Mouse (Mus musculus) embryonic facial prominence, embryonic 11.5 days (tissue): ENCODE measurements around the gene Fstl4. TPM values are rescaled to one million over a fixed set of nuclear protein-coding genes. Genes with fewer than 3 reads are reported as not detected.

Experiments used
- ATAC-seq: fragments of 200-750 bp; cut with Nextera tagmentation; replicated peaks from 2 replicates; pipeline ENCODE4 v1.8.0; 2017; ENCODE audit warnings: low read depth; ENCODE audit not compliant: insufficient number of reproducible peaks, low FRiP score, low TSS enrichment
- DNase-seq: peaks from one replicate; pipeline ENCODE4 v3.0.0-alpha.2; 2015; ENCODE audit warnings: low spot score
- H3K27ac ChIP-seq: fragments of 300-500 bp; sonication (generic); replicated peaks from 2 replicates; pipeline ENCODE4 v1.5.1; 2014; ENCODE audit warnings: mild to moderate bottlenecking, low read depth, low read length, control low read depth
- H3K27me3 ChIP-seq: fragments of 300-500 bp; sonication (generic); 2 replicates; pipeline ENCODE4 v1.6.1; 2014; ENCODE audit warnings: mild to moderate bottlenecking, low read length, moderate library complexity, mixed read lengths; ENCODE audit not compliant: control insufficient read depth, insufficient read depth
- H3K36me3 ChIP-seq: fragments of 300-500 bp; sonication (generic); replicated peaks from 2 replicates; pipeline ENCODE4 v1.6.1; 2014; ENCODE audit warnings: low read depth, mild to moderate bottlenecking, low read length, moderate library complexity, mixed read lengths; ENCODE audit not compliant: control insufficient read depth, insufficient read depth
- H3K4me1 ChIP-seq: fragments of 300-500 bp; sonication (generic); 2 replicates; pipeline ENCODE4 v1.6.1; 2014; ENCODE audit warnings: low read length, mixed read lengths; ENCODE audit not compliant: control insufficient read depth, insufficient read depth
- H3K4me2 ChIP-seq: fragments of 300-500 bp; sonication (generic); 2 replicates; pipeline ENCODE4 v1.6.1; 2014; ENCODE audit warnings: low read depth, mild to moderate bottlenecking, control low read depth, low read length, moderate library complexity
- H3K4me3 ChIP-seq: fragments of 300-500 bp; sonication (generic); 2 replicates; pipeline ENCODE4 v1.5.1; 2014; ENCODE audit warnings: low read depth, low read length, control low read depth
- H3K9ac ChIP-seq: fragments of 300-500 bp; sonication (generic); replicated peaks from 2 replicates; pipeline ENCODE4 v1.6.1; 2014; ENCODE audit warnings: mild to moderate bottlenecking, control low read depth, low read length
- H3K9me3 ChIP-seq: fragments of 300-500 bp; sonication (generic); replicated peaks from 2 replicates; pipeline ENCODE4 v1.6.1; 2016; ENCODE audit warnings: mild to moderate bottlenecking, low read length, inconsistent platforms, mixed read lengths; ENCODE audit not compliant: control insufficient read depth
- WGBS: fragments of 180-500 bp; shearing (Covaris S2); extraction: QIAGEN DNeasy Blood & Tissue Kit; methylation state at CpG from one replicate; pipeline ENCODE4 v1.1.7; 2014; 5-methylcytosine and 5-hydroxymethylcytosine counted together
- polyA plus RNA-seq: library from polyadenylated mRNA; unstranded; fragments of >200 nt; fragmentation: Nextera tagmentation; extraction: Ambion mirVana; gene quantifications from 2 replicates; pipeline ENCODE4 v1.2.1, GENCODE M21; 2014

Gene Fstl4
- polyA plus RNA-seq, 1 experiment from 2014 or later = 1.0 TPM

DNA sequence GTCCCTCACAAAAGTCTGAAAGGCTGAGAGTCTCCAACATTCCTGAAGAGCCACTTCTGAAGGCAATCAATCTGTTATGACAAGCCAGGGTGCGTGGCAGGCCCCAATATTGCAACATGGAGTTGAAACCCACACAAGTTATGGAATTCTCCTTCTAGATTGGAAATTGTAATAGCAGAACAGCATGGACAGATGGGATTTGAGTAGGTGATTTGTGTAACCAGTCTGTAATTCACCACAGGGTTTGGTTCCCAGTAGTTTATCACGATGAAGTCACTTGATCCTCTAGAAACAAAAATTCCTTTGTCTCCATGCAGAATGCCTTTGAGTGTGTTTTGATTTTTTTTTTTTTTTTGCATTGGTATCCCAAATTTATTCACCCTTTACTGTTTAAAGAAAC is 159.8 kb downstream of the Fstl4 start:
- WGBS = 68% methylated on average over 2 of the region's 2 CpGs
- no peak overlapping the region for H3K27ac ChIP-seq
- no peak overlapping the region for H3K4me2 ChIP-seq
- H3K9me3 ChIP-seq = no peaks in the 10 kb centered on the region
- H3K27me3 ChIP-seq = no peaks in the 10 kb centered on the region
- H3K4me1 ChIP-seq = no peaks in the 10 kb centered on the region
- DNase-seq (no peak), ATAC-seq (no peak)
- H3K36me3 ChIP-seq = no peaks in the 10 kb centered on the region
- no peak overlapping the region for H3K4me3 ChIP-seq
- H3K9ac ChIP-seq = no peak overlapping the region

DNA sequence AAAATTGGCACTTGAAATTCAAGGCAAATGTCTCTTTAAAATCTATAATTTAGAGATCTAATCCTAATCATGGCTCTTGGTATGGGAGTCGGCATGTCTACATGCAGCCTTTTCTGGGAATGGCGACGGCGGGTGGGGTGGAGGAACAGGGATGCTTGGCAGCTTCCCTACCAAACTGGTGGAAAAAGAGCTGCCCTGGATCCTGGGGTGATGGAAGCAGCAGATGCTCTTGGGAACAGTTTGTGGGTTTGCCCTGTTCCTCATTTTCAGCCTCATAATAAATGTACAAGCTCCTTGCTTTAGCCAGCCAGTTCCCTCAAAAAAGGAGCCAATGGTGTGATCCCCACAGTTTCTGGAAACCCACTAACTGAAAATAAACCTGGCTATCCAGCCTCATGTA is 163.9 kb downstream of the Fstl4 start:
- no peak overlapping the region for H3K4me2 ChIP-seq
- H3K4me1 ChIP-seq = no peaks in the 10 kb centered on the region
- no peak for ATAC-seq
- H3K9me3 ChIP-seq = no peaks in the 10 kb centered on the region
- H3K4me3 ChIP-seq = no peak overlapping the region
- no peak for DNase-seq
- H3K27ac ChIP-seq = no peak overlapping the region
- no peak overlapping the region for H3K9ac ChIP-seq
- H3K27me3 ChIP-seq = no peaks in the 10 kb centered on the region
- 89% methylated on average over 4 of the region's 4 CpGs for WGBS
- no peaks in the 10 kb centered on the region for H3K36me3 ChIP-seq

DNA sequence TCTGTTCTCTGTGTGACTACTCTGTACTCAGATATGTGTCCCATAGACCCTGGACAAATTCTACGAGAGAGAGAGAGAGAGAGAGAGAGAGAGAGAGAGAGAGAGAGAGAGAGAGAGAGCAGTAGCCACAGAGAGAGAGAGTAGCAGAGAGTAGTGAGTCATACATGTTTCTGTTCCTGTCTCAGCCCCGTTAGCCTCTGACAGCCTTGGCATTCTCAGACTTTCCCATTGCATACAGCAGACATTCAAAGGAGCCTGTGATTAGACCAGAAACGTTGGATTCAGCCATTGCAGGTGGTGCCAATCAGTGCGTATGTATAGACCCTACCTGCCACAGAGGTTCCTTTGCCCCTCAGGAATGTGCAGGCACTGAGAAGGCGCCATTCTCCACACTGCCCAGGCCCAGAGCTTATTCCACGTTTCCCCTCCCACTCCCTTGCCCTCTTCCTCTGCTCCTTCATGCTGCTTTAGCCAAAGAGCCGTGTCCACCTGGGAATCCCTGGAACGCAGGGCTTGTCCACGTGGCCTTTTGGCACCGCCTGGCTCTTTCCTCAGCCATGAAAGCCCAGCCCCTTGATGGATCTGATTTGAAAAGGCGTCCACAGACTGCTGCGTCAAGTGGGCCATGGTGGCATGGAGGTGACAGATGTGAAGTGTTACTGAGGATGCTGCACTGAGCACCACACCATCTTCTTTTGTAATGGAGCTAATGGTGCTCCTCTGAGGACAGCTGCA is 175.1 kb downstream of the Fstl4 start:
- no peak overlapping the region for H3K9ac ChIP-seq
- no peaks in the 10 kb centered on the region for H3K9me3 ChIP-seq
- WGBS = 71% methylated on average over 12 of the region's 12 CpGs
- ATAC-seq (no peak), DNase-seq (no peak)
- H3K4me1 ChIP-seq = no peaks in the 10 kb centered on the region
- no peak overlapping the region for H3K27ac ChIP-seq
- no peak overlapping the region for H3K4me3 ChIP-seq
- H3K36me3 ChIP-seq = no peaks in the 10 kb centered on the region
- H3K4me2 ChIP-seq = no peak overlapping the region
- H3K27me3 ChIP-seq = no peaks in the 10 kb centered on the region

DNA sequence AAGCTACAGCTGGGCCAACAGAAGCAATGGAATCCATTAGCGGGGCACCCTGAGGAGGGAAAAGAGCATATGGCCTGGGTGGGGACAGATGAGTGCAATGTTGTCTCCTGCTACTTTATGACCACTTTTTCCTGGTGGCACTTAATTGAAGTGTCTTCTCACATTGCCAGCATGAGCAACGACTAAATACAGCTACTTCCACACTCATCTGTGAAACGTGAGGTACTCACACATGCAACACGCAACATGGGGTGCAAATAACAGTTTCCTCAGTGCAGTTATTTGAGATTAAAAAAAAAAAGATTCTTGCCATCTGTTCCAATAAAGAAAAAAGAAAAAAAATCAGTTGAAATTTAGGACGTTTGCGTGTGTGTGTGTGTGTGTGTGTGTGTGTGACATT is 178.5 kb downstream of the Fstl4 start:
- Histone ChIP-seq H3K4me2 (no peak overlapping the region), H3K36me3 (no peaks in the 10 kb centered on the region), H3K27ac (no peak overlapping the region), H3K4me1 (no peaks in the 10 kb centered on the region), H3K9ac (no peak overlapping the region), H3K9me3 (no peaks in the 10 kb centered on the region), H3K4me3 (no peak overlapping the region), H3K27me3 (no peaks in the 10 kb centered on the region)
- no peak for ATAC-seq
- DNase-seq = no peak
- WGBS = 90% methylated on average over 6 of the region's 6 CpGs

DNA sequence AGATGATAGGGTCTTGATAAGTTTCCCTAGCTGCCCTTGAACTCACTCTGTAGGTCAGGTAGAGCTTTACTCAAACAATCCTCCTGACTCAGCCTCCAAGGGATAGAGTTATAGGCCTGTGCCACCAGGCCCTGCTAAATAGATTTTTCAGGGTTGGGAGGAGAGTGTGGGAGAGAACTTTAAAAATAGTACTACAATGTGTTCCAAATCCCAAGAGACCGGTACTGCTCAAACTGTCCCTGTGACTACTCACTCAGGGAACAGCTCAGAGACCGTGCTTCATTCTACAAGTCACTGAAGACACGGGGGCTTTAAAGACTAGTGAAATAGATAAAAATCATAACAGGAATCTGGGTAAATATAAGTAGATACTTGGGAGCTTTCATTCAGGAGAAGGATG is 190.6 kb downstream of the Fstl4 start:
- WGBS = 92% methylated on average over 3 of the region's 3 CpGs
- Histone ChIP-seq H3K9ac (no peak overlapping the region), H3K27ac (no peak overlapping the region), H3K4me2 (no peak overlapping the region), H3K4me3 (no peak overlapping the region), H3K36me3 (no peaks in the 10 kb centered on the region), H3K9me3 (no peaks in the 10 kb centered on the region), H3K27me3 (no peaks in the 10 kb centered on the region), H3K4me1 (no peaks in the 10 kb centered on the region)
- DNase-seq = no peak
- ATAC-seq = no peak

DNA sequence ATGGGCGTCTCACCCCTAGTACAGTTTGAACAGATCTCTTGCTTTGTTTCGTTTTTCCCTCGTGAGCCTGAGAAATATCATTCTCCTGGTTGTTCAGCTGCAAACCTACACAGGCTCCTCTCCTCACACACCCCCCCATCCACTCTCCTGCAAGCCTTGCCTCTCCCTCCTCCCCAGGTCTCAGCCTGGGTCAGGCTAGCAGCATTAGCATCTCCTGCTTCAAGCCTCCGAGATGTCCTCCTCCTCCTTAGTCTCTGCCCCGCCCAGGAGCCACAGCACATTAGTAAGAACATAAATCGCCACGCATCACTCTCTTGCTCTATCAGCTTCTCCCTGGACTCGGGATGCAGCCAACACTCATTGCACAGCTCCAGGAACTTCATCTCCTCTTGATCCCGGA is 204.4 kb downstream of the Fstl4 start:
- DNase-seq = no peak
- H3K9ac ChIP-seq = no peak overlapping the region
- H3K9me3 ChIP-seq = no peaks in the 10 kb centered on the region
- no peak overlapping the region for H3K4me3 ChIP-seq
- ATAC-seq = no peak
- H3K27ac ChIP-seq = no peak overlapping the region
- no peaks in the 10 kb centered on the region for H3K27me3 ChIP-seq
- no peak overlapping the region for H3K4me2 ChIP-seq
- WGBS = 74% methylated on average over 9 of the region's 9 CpGs
- no peaks in the 10 kb centered on the region for H3K36me3 ChIP-seq
- H3K4me1 ChIP-seq = no peaks in the 10 kb centered on the region

DNA sequence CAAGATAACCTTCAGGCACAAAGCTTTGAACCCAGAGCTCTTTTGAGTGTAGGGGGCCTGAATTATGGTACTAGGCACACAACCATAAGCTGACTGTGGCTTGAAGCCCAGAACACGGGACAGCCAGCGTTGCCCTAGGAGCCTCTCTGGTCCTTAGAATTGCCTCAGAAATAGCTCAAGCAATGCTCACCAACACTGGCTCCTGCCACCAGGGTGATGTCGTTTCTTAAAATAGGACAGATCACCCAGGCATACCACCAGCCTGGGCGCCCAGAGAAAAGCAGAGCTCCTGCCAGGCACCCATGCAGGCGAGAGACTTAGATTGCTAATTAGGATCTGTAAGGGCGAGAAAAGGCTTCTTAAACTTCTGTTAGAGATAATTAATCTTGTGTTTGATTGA is 206.0 kb downstream of the Fstl4 start:
- Histone ChIP-seq H3K9me3 (no peaks in the 10 kb centered on the region), H3K4me2 (no peak overlapping the region), H3K4me3 (no peak overlapping the region), H3K27ac (no peak overlapping the region), H3K4me1 (no peaks in the 10 kb centered on the region), H3K9ac (no peak overlapping the region), H3K36me3 (no peaks in the 10 kb centered on the region), H3K27me3 (no peaks in the 10 kb centered on the region)
- WGBS = 82% methylated on average over 6 of the region's 6 CpGs
- no peak for ATAC-seq
- no peak for DNase-seq

DNA sequence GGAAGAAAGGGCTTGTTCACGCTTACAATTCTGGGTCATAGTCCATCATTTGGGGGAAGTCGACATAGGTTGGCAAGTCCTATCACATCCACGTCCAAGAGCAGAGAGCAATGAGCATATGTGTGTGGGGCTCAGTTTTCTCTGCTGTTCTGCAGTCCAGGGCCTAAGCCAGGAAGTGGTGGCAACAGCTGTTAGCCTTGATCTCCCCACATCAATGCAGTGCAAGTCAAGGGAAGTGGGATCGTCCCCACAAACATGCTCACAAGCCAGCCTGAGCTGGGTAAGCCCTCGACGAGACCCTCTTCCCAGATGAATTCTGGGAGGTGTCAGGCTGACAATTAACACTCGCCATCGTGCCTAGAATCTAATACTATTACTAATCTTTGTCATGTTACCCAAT is 222.6 kb downstream of the Fstl4 start:
- H3K9me3 ChIP-seq = no peaks in the 10 kb centered on the region
- H3K4me2 ChIP-seq = no peak overlapping the region
- H3K4me3 ChIP-seq = no peak overlapping the region
- DNase-seq (no peak), ATAC-seq (no peak)
- WGBS = 91% methylated on average over 8 of the region's 8 CpGs
- H3K27me3 ChIP-seq = no peaks in the 10 kb centered on the region
- H3K9ac ChIP-seq = no peak overlapping the region
- no peaks in the 10 kb centered on the region for H3K4me1 ChIP-seq
- H3K27ac ChIP-seq = no peak overlapping the region
- H3K36me3 ChIP-seq = no peaks in the 10 kb centered on the region
